Mouse (Mus musculus) embryo, embryonic 10.5 days (tissue): ENCODE measurements at regions not wholly inside any gene's neighbourhood (a gene's known extent, or its start where the extent isn't known, plus 50 kb on each side); places are given as distances from the start of the nearest gene placed in this dataset.
A peak's percentile ranks its signal among the peaks of the same experiment; 100 is the strongest.

ENCODE experiments used
- DNase-seq: peaks from one replicate; pipeline ENCODE4 v3.0.0-alpha.2; 2015; ENCODE audit warnings: low spot score

GRCm38 (mm10) chr1:73799246-73799645 lies 325.0 kb downstream of the Tns1 start:
- DNase-seq, result no peak

GRCm38 (mm10) chr1:73797858-73798257 lies 326.4 kb downstream of the Tns1 start:
- no peak for DNase-seq

GRCm38 (mm10) chr1:73797413-73797812 lies 326.8 kb downstream of the Tns1 start:
- no peak for DNase-seq

- DNase-seq, result no peak
Observed at GRCm38 (mm10) chr1:73793871-73794270, 330.4 kb downstream of the Tns1 start.

- no peak for DNase-seq
Observed at GRCm38 (mm10) chr1:73793256-73793655, 331.0 kb downstream of the Tns1 start.

- DNase-seq, result no peak
Observed at GRCm38 (mm10) chr1:73792311-73792710, 331.9 kb downstream of the Tns1 start.

- peak; percentile 52 for DNase-seq
Observed at GRCm38 (mm10) chr1:73787666-73788065, 336.6 kb downstream of the Tns1 start.

- no peak for DNase-seq
Observed at GRCm38 (mm10) chr1:73787224-73787623, 337.0 kb downstream of the Tns1 start.

- DNase-seq, result no peak
Observed at GRCm38 (mm10) chr1:73783303-73783702, 340.9 kb downstream of the Tns1 start.

GRCm38 (mm10) chr1:73782871-73783270 lies 341.4 kb downstream of the Tns1 start:
- DNase-seq, result no peak

- peak; percentile 59 for DNase-seq
Observed at GRCm38 (mm10) chr1:73771773-73772172, 352.5 kb downstream of the Tns1 start.

- DNase-seq, result no peak
Observed at GRCm38 (mm10) chr1:73770631-73771030, 353.6 kb downstream of the Tns1 start.

GRCm38 (mm10) chr1:73764611-73765333 lies 359.5 kb downstream of the Tns1 start:
- DNase-seq, result no peak

- DNase-seq, result peak; percentile 81
Observed at GRCm38 (mm10) chr1:73758110-73759061, 365.9 kb downstream of the Tns1 start.

GRCm38 (mm10) chr1:73755791-73756190 lies 368.5 kb downstream of the Tns1 start:
- no peak for DNase-seq

- DNase-seq, result no peak
Observed at GRCm38 (mm10) chr1:73754928-73755327, 369.3 kb downstream of the Tns1 start.

- no peak for DNase-seq
Observed at GRCm38 (mm10) chr1:73753157-73753556, 371.1 kb downstream of the Tns1 start.

GRCm38 (mm10) chr1:73748702-73749101 lies 375.5 kb downstream of the Tns1 start:
- no peak for DNase-seq

GRCm38 (mm10) chr1:73744555-73745234 lies 379.6 kb downstream of the Tns1 start:
- peak; percentile 45 for DNase-seq

GRCm38 (mm10) chr1:73743737-73744554 lies 380.3 kb downstream of the Tns1 start:
- peak; percentile 71 for DNase-seq

GRCm38 (mm10) chr1:73737083-73737482 lies 387.2 kb downstream of the Tns1 start:
- peak; percentile 54 for DNase-seq

GRCm38 (mm10) chr1:73728377-73728776 lies 395.9 kb downstream of the Tns1 start:
- DNase-seq, result no peak
